In genomic region chrX:60386852-60387251, GRCm38 (mm10) we compare ENCODE assay signal across 19 mouse cellular contexts.
"Had no signal": no experiment of that assay in that cellular context is flagged by ENCODE, and none has a peak within 500 bp of the region (broad histone marks: within the 10 kb centered on the region; RNA-seq: fewer than 3 reads in every experiment).

No protein-coding gene starts in this region.

- H3K36me3 ChIP-seq: intestine, embryonic 15.5 days; midbrain, embryonic 12.5 days; midbrain, embryonic 15.5 days; neural tube, embryonic 13.5 days; stomach, embryonic 15.5 days had no signal

- H3K4me3 ChIP-seq: intestine, embryonic 15.5 days; layer of hippocampus, adult 2 months; megakaryocyte, embryonic 14.5 days; midbrain, embryonic 12.5 days; midbrain, embryonic 15.5 days; myocyte; neural tube, embryonic 13.5 days; stomach, embryonic 15.5 days had no signal

- H3K27me3 ChIP-seq: intestine, embryonic 15.5 days; megakaryocyte, embryonic 14.5 days; midbrain, embryonic 12.5 days; midbrain, embryonic 15.5 days; neural tube, embryonic 13.5 days; stomach, embryonic 15.5 days had no signal

- ATAC-seq: intestine, embryonic 15.5 days; lung, postnatal 0 days; midbrain, embryonic 15.5 days had no signal

- H3K4me1 ChIP-seq: intestine, embryonic 15.5 days; midbrain, embryonic 12.5 days; midbrain, embryonic 15.5 days; neural tube, embryonic 13.5 days; stomach, embryonic 15.5 days had no signal

- H3K9ac ChIP-seq: intestine, embryonic 15.5 days; lung, embryonic 14.5 days; midbrain, embryonic 12.5 days; midbrain, embryonic 15.5 days; neural tube, embryonic 13.5 days; stomach, embryonic 15.5 days had no signal

- H3K4me2 ChIP-seq: intestine, embryonic 15.5 days; lung, embryonic 14.5 days; midbrain, embryonic 12.5 days; midbrain, embryonic 15.5 days; neural tube, embryonic 13.5 days; stomach, embryonic 15.5 days had no signal

- H3K9me3 ChIP-seq: intestine, embryonic 15.5 days; megakaryocyte, embryonic 14.5 days; midbrain, embryonic 12.5 days; midbrain, embryonic 15.5 days; neural tube, embryonic 13.5 days; stomach, embryonic 15.5 days had no signal

- H3K27ac ChIP-seq: intestine, embryonic 15.5 days; kidney, postnatal 0 days; layer of hippocampus, adult 2 months; macrophage; midbrain, embryonic 12.5 days; midbrain, embryonic 15.5 days; neural tube, embryonic 13.5 days; stomach, embryonic 15.5 days had no signal

- DNase-seq: kidney, adult 18-20 months; kidney, postnatal 25 days; layer of hippocampus, adult 9-11 months; lung, embryonic 14.5 days; retina, postnatal 1 day; right cerebral cortex, postnatal 25 days; spleen, adult 18-20 months; thymus, postnatal 25 days had no signal
